Mouse (Mus musculus) layer of hippocampus, postnatal 25 days (tissue): Measurements from ENCODE around the gene Echdc3. TPM values are rescaled to one million over a fixed set of nuclear protein-coding genes. Genes with fewer than 3 reads are reported as not detected.

ENCODE experiments used
- DNase-seq, 2 experiments: peaks; one replicate each; pipeline ENCODE4 v3.0.0; 2022; ENCODE audit warnings: mixed read lengths in 2 of 2, low spot score in 1 of 2; ENCODE audit errors: extremely low spot score in 1 of 2
- total RNA-seq, 2 experiments: library from RNA; stranded (reverse); gene quantifications; 2 replicates each; pipeline ENCODE4 v1.2.3; 2021

Echdc3 gene
- total RNA-seq, 2 experiments from 2014 or later = 0.66 to 0.85 TPM

DNA sequence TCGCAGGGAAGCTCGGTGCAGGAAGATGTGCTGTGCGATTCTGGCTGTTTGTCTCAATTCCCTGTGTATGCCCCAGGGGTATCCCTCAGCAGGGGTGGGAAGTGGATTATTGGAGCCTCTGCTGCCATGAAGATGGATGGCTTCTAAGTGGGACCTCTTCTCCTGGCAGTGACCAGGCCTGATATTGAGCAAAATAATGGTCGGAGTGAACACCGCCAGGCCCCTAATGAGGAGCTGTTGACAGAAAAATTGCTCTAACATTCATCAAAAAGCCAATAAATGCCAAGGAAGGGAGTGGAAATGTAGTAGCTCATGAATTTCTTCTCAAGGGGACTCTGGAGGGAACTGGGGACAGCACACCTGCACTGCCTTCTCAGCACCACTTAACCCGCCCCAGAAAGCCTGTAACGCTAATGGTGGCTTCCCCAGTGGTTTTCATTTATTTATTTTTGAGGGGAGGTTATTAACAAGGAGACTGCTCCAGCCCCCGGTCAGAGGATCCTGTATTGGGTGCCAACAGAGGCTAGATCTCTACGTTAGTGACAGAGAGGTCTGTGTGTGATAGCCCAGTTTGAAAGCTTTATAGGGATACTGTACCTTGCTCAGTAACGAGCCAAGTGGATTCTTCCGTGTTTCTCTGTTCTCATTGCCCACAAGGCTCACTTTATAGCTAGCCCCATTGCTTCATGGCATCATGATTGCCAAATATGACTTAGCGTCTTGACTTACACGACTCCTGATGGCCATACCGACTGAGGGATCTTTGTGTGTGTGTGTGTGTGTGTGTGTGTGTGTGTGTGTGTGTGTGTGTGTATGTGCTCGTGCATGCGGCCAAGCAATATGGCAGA is 33.7 kb downstream of the Echdc3 start:
- no peak for DNase-seq

DNA sequence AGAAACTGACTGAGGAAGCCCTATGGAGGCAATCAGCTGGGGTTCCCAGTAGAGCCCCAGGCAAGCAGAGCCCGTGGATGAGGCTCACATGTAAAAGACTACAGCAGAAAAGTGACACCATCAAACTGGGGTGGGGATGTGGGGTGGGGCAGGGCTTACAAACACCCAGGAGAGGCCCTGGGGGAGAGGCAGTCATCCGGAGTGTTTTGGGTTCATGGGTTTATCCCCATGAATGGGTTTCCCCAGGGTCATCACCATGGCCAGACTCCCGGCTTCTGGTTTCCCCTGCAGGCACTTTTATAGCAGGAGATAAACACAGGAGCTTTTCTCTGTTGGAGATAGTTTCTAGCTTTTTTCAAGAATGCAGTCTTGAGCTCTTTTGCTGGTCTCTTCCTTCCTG is 39.8 kb downstream of the Echdc3 start:
- no peak for DNase-seq

DNA sequence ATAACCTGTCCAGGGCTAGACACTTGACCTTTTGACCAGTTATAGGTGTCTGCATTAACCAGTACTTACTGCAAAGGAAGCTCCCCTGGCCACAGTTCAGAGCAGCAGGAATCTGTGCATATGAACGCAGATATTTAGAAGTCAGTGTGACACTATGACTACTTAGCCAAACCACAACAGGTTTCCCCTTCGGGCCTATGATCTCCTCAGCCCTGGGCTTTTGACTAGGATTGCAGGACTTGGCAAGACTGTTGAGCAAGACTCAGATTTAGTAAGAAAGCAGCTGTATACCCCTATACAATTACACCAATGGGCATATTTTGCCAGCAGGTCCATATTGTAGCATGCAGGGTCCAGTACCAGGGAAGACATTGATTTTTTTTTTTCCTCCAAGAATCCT is 44.3 kb downstream of the Echdc3 start:
- no peak for DNase-seq

DNA sequence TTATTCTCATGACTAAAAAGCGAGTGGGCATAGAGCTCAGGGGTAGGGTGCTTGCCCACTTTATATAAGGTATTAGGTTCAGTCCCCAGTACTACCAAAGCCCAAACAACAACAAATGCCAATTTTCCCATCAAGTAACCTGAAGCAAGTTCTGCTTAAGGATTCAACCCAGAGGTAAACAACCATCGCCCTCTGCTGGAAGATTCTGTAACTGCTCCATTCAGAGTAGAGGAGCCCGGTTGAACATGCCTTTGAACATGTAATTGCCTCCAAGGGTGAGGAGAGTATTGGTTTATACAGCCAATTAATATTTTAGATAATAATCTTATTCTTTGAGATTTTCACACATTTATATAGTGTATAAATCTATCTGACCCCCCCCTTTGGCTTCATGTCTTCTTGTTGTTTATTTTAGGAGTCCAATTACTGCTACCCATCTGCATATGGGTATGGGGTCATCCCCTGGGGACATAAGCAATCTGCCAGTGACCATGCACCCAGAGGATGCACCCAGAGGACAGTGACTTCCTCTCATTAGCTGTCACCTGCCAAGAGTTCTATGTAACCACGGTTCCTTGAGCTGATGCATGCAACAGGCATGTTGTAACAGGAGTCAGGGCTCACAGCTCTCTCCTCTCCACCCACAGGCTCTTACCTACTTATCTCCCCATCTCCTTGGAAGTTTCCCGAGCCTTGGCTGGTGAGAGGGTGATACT is 44.8 kb downstream of the Echdc3 start:
- peak; percentile 36 to 92 for DNase-seq

DNA sequence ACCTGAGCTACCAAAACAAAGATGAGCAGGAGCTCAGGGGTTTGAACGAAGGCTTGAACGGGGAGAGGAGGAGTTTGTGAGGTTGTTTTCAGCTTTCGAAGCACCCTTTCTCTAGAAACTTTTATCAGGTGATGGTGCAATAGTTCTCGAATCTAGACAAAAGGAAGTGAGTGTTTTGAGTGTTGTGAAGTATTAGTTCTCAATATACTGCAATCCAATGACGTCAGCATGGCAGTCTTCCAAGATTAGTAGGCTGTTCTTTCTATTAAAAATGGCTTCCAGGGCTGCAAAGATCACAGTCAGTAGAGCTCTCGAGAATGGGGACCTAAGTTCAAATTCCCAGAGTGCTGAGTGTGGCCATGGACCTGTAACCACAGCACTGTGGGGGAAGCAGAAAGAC is 47.1 kb downstream of the Echdc3 start:
- no peak for DNase-seq

DNA sequence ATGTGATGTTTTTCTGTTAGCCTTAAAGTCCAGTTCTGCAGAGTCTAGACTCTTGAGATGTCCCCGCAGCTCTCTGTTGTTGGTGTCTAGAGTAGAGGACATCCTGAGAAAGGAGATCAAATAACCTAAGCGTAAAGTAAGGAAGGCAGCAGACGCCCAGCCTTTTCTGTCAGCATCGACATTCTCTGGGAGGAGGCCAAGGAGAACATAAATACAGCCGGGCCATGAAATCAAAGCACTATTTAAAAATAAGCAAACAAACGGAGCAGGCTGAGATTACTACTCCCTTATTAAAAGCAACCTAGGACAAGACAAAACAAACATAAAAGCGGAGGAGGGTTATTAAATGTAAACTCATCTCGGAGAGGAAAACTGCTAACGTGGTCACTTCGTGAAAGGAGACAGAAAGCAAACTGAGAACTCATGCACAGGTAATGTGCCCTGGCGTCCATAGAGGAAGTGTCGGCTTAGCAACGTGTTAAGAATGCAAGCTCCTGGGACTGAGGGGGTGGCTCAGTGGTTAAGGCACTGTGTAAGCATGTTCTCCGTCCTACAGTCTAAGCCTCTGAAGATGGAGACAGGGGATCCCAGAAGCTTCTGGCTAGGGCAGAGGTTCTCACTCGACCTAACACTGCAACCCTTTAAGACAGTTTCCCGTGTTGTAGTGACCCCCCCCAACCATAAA is 48.1 kb downstream of the Echdc3 start:
- DNase-seq = no peak

DNA sequence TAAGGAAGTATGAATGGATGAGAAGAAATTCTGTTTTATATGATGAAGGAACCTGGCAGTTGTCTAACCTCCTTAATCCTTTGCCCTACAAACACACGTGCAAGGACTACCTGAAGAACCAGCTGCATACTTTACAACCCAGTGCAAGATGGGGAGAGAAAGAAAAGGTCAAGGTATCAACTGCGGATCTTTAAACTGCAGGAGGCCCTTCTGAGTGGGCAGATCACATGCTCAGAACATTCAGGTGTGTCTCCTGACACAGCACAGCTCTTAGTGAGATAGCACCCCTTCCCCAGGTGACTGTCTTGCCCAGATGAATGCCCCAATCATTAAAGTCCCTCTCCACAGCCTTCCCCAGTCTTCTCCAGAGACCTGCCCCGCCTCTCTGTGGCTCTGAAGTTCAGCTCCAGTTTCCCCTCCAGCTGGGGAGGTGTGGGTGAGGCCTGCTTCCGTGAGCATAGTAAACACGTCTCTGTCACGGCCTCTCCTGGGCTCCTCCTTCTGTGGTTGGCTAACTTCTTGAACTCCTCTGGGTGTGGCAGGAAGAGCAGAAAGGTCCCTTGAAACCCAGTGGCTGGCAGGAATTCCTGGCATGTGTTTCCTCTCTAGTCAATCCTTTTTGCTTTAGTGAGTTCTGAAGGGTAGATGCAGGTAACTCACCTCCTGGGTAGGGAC is 50.3 kb downstream of the Echdc3 start:
- DNase-seq = no peak

DNA sequence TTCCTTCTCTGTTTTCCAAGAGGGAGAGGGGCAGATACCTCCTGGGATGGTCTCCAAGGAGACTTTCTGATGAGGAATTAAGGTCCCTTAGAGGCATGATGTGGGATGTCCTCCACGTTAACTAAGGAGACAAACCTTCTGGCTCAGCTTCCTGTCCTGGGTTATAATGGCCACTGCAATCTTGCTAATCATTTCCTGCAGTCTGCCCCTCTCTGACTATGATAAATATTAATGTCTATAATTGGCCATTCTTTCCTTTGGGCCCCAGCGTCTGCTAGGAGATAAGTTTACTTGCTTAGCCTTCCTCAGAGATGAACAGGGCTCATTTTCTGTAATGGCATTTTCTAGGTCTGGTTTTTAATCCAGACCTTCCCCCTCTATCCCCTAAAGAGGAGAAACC is 53.1 kb downstream of the Echdc3 start:
- no peak for DNase-seq

DNA sequence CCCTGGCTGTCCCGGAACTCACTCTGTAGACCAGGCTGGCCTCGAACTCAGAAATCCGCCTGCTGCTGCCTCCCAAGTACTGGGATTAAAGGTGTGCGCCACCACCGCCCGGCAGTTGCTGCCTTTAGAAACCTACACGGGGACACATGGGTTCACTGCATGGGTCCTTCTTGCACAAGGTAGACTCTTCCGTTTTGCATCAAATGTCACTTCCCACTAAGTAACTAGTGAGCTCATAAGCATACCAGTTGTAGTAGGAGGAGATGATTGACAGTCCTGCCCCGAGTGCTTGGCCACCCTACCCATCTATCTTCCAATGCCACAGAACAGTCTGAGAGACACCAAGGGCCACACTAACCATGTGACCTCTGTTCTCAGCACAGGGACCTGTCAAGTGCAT is 53.6 kb downstream of the Echdc3 start:
- no peak for DNase-seq

DNA sequence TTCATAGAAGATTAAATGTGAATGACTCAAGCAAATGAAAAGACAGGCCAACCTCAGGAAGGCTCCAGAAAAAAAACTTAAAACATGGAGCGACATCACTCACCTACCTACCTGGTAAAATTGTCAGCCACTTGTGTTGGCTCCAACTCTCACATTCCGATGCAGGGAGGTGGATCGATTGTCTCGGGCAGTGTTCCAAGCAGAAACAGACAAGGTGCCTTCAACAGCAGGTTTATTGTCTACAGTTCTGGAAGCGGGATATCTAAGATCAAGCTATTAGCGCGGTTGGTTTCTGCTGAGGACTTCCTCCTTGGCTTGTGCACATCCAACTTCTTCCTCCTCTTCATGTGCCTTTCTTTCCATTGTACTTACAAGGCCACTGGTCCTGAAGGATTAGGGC is 55.2 kb downstream of the Echdc3 start:
- no peak for DNase-seq

DNA sequence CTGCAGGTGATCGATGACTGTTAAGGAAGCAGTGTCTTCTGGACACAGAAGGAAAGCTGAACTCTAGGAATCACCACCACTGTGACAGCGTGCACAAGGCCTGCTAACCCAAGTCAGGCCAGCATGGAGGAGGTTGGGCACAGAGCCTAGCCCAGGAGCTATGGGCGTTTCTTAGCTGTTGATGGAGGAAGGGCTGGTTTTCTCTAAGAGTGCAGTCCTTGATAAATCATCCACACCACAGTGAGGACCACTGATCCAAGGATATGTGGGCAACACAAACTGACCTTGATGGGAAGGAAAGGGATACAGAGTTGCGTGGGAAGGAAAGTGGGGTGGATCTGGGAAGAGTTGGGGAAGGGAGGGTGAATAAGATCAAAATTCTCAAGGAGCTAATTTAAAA is 55.6 kb downstream of the Echdc3 start:
- no peak for DNase-seq

DNA sequence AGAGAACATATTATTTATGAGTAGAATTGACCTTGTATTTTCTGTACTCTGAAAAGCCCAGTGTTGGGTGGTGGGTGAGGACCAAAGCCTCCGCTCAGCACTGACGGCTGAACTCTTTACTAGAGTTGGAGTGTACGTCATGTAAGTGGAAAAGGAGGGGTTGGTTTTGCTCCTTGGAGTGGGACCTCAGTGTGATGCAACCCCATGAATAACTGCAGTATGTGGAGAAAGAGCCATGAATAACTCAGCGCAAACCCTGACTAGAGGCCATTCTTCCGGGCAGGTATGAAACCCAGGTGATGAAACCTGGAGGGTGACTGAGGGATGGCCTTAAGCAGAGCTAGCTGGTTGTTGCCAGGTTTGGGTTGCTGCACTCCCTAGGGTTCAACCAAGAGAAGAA is 63.0 kb downstream of the Echdc3 start:
- no peak for DNase-seq

DNA sequence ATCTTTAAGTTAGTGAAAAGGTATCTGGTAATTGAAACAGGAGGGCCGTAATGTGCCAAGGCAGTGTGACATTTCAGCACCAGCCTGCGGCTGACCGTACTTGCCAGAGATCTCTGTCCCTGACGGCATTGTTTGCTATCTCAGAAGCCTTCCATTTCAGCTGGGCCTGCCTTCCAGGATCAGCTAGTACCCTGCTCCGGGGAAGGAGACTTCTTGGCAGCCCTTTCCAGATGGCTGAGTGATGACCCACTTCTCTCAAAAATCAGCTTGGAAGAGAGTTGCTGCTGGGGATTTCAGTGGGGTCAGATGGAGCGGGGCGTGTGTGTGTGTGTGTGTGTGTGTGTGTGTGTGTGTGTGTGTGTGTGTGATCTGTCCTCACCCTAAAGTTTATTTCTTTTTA is 65.9 kb downstream of the Echdc3 start:
- no peak for DNase-seq

DNA sequence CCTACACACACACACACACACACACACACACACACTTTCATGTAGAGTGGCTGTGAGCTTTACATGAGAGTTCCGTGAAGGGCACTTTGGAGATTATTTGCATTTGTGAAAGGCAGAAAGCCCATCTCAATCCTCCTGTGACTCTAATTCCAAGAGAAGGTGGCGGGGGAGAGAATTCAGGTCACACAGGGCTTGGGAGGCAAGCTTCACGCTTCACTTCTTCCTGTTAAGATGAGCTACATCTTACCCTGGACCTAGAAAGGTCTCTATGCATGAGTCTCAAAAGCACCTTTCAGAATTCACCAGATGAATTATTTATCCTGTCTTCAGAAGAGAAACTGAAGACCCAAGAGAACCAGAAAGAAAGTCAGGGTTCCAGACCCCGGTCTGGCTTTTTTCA is 66.6 kb downstream of the Echdc3 start:
- no peak for DNase-seq

DNA sequence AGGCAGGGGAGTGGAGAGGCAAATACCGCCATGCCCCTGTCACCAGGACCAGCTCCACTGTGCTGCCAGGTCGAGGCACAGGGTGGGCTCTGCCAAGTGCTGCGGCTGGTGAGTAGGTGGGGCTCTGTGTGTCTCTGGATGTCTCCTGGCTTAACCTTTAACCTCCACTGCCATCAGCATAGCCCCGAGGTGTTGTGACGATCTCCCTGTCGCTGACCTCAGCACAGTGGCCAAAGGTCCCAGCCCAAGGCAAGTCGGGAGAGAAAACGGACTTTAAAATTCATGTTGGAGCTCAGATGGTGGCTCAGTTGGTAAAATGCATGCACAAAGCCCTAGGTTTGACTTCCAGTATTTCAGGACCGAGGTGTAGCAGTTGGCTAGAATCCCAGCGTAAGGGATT is 67.2 kb downstream of the Echdc3 start:
- DNase-seq = no peak

DNA sequence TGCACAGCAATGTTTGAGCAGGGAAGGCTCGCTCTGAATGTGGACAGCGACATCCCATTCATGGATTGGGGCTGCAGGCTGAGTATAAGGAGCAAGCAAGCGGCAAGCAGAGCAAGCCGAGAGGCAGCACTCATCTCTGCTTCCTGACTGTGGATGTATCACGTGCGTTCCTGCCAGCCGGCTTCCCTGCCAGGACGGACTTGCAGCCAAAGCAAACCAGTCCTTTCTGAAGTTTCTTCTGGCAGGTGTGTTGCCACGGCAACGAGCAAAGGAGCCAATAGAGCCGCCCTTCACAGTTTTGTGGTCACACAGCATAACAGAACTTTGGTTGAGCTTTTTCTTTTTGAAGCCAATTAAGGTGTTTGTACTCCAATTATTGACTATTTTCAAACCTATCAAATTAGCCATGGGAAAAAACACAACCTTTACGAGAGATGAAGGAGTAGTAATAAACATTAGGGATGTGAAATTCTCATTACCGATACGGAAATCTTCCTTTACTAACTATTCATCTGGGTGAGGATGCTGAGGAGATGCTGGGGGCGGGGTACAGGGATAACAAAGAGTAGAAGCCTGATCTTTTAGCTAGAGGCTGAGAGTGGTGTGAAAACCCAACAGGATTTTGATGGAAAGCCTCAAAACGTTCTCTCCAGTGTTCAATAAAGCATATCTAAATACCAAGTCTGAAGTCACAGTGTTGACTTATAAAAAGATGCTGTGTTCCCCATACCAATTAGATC is 69.7 kb downstream of the Echdc3 start:
- DNase-seq = no peak

DNA sequence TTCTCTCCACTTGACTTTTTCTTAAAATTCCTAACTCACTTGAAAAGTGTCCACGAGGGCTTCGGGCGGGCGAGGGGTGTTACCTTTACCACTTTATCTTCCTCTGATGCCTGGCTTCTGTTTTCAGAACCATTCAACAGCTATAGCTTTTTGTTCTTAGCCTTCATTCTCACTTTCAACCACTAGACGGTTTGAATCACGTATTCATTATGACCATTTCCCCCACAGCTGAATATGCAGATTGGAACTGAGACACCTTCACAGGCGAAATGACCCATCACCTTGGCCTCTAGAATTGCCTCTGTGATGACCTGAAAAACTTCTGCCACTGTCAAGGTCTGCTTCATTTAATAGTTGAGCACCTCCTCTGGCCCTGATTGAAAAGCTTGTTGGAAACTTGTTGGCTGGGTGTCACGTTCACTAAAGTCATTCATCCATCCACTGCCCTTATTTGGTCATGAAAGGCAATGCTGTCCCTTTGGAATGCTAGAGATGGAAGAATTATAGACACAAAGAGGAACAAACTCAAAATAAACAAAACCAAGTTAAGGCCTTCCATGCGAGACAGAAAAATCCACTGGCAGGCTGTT is 72.2 kb downstream of the Echdc3 start:
- DNase-seq = no peak
